Mouse (Mus musculus): ENCODE data around the gene Rundc3a. TPM values are rescaled to one million over a fixed set of nuclear protein-coding genes. Genes with fewer than 3 reads are reported as not detected.

Rundc3a gene
- polyA plus RNA-seq, 1 experiment from 2014 or later: 12.1 TPM

DNA sequence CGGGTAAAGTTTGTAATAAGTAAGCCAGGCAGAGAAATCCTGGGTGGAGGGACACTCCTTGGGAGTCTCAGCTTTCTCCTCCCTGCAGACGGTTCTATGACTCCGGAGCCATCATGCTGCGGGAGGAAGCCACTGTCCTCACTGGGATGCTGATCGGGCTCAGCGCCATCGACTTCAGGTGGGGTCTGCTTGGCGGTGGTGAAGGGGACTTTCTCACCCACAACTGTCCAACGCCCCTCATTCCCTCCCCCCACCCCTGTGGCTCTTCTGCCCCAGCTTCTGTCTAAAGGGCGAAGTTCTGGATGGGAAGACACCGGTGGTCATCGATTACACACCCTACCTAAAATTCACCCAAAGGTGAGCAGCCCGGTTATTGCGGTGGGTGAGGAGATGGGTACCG, 5.9 kb downstream of the Rundc3a start:
- H3K36me3 ChIP-seq (replicated peaks; ENCODE audit: control insufficient read depth, insufficient read depth, low read depth, low read length): peaks cover 9% of the 10 kb centered on the region
- H3K4me3 ChIP-seq (ENCODE audit: low read depth, low read length): no peak overlapping the region
- no peak overlapping the region for H3K4me2 ChIP-seq (ENCODE audit: low read depth, low read length)
- ATAC-seq (replicated peaks; ENCODE audit: insufficient number of reproducible peaks, low FRiP score, low TSS enrichment, low read depth) (no peak), DNase-seq (ENCODE audit: low spot score) (no peak)
- peaks cover 21% of the 10 kb centered on the region for H3K27me3 ChIP-seq (ENCODE audit: control insufficient read depth, insufficient read depth, low read length)
- 19% methylated on average over 15 of the region's 15 CpGs for WGBS
- H3K9ac ChIP-seq (replicated peaks; ENCODE audit: low read length): no peak overlapping the region
- H3K9me3 ChIP-seq (replicated peaks; ENCODE audit: control insufficient read depth, low read length): no peaks in the 10 kb centered on the region
- no peak overlapping the region for H3K27ac ChIP-seq (replicated peaks; ENCODE audit: low read depth, low read length)
- H3K4me1 ChIP-seq (ENCODE audit: control insufficient read depth, insufficient read depth, low read length): peaks cover 4% of the 10 kb centered on the region

DNA sequence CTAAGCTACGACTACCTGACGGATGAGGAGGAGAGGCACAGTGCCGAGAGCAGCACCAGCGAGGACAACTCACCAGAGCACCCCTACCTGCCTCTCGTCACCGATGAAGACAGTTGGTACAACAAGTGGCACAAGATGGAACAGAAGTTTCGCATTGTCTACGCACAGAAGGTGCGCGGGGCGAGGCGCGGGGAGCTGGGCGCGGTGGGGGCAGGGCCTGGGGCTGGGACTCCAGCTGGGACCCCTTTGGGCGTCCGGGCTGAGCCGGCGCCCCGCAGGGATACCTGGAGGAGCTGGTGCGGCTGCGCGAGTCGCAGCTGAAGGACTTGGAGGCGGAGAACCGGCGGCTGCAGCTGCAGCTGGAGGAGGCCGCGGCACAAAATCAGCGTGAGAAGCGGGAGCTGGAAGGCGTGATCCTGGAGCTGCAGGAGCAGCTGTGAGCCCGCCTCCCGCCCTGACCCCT, 6.4 kb downstream of the Rundc3a start:
- peaks cover 21% of the 10 kb centered on the region for H3K27me3 ChIP-seq (ENCODE audit: control insufficient read depth, insufficient read depth, low read length)

DNA sequence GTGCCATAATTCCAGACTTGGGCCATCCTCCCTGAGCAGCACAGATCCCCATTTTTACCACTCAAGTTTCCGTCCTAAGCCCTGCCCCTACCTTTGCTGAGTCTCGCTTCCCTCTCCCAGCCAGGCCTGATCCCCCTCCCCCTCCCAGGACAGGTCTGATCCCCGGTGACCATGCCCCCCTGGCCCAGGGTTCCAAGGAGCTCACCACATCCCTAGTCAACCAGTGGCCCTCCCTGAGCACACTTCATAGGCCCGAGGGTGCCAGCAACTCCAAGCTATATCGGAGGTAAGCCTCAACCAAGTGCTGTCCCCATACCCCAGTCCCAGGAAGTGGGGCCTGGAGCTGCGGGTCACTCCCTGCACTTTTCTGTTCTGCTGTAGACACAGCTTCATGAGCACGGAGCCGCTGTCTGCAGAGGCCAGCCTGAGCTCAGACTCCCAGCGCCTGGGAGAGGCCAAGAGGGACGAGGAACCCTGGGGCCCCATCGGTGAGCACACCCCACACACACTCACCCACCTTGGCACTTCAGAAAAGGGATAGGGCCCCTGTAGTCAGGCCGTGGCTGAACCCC, 7.4 kb downstream of the Rundc3a start:
- Histone ChIP-seq H3K4me1 (ENCODE audit: control insufficient read depth, insufficient read depth, low read length) (peaks cover 6% of the 10 kb centered on the region), H3K27ac (replicated peaks; ENCODE audit: low read depth, low read length) (no peak overlapping the region), H3K9me3 (replicated peaks; ENCODE audit: control insufficient read depth, low read length) (no peaks in the 10 kb centered on the region), H3K4me3 (ENCODE audit: low read depth, low read length) (no peak overlapping the region), H3K36me3 (replicated peaks; ENCODE audit: control insufficient read depth, insufficient read depth, low read depth, low read length) (peaks cover 9% of the 10 kb centered on the region), H3K9ac (replicated peaks; ENCODE audit: low read length) (no peak overlapping the region), H3K27me3 (ENCODE audit: control insufficient read depth, insufficient read depth, low read length) (peaks cover 21% of the 10 kb centered on the region), H3K4me2 (ENCODE audit: low read depth, low read length) (no peak overlapping the region)
- DNase-seq (ENCODE audit: low spot score) (no peak), ATAC-seq (replicated peaks; ENCODE audit: insufficient number of reproducible peaks, low FRiP score, low TSS enrichment, low read depth) (no peak)
- WGBS: 17% methylated on average over 12 of the region's 12 CpGs

More for the DNA sequence above, 6.4 kb downstream of the Rundc3a start:
- Histone ChIP-seq H3K4me3 (ENCODE audit: low read depth, low read length) (peak overlapping the region; percentile 23; the same call in 1 of the 2 replicates), H3K9ac (replicated peaks; ENCODE audit: low read length) (no peak overlapping the region; the same call in 1 of the 2 replicates), H3K27ac (replicated peaks; ENCODE audit: low read depth, low read length) (no peak overlapping the region), H3K9me3 (replicated peaks; ENCODE audit: control insufficient read depth, low read length) (no peaks in the 10 kb centered on the region), H3K4me1 (ENCODE audit: control insufficient read depth, insufficient read depth, low read length) (peaks cover 4% of the 10 kb centered on the region), H3K36me3 (replicated peaks; ENCODE audit: control insufficient read depth, insufficient read depth, low read depth, low read length) (peaks cover 9% of the 10 kb centered on the region), H3K4me2 (ENCODE audit: low read depth, low read length) (peak overlapping the region; percentile 60)
- ATAC-seq (replicated peaks; ENCODE audit: insufficient number of reproducible peaks, low FRiP score, low TSS enrichment, low read depth): no peak
- DNase-seq (ENCODE audit: low spot score): no peak
- WGBS: 2% methylated on average over 34 of the region's 34 CpGs

DNA sequence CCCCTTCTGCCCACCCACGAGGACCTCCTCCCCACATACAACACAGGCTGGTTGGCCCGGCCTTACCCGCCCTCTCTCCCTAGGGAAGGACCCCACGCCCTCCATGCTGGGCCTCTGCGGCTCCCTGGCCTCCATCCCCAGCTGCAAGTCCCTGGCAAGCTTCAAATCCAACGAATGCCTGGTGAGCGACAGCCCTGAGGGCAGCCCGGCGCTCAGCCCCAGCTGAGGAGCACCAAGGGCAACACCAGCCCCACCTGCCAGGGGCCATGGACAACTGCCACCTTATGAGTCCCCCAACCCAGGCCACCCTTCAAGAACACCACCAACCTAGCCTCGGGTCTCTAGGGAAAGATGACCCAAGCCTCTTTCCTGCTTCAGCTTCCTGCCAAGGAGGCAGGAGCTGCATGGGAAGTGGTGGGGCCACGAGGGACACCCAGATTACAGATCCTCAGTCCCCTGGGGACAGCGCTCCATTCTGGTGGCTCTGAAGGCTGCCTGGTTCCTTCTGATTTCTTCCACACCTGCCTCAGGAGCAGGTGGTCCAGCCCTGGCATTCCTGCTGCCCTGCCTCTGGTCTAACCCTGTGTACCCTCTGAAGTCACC, 8.8 kb downstream of the Rundc3a start:
- Histone ChIP-seq H3K4me3 (ENCODE audit: low read depth, low read length) (no peak overlapping the region), H3K9ac (replicated peaks; ENCODE audit: low read length) (no peak overlapping the region), H3K9me3 (replicated peaks; ENCODE audit: control insufficient read depth, low read length) (no peaks in the 10 kb centered on the region), H3K27ac (replicated peaks; ENCODE audit: low read depth, low read length) (no peak overlapping the region), H3K4me1 (ENCODE audit: control insufficient read depth, insufficient read depth, low read length) (peaks cover 9% of the 10 kb centered on the region), H3K36me3 (replicated peaks; ENCODE audit: control insufficient read depth, insufficient read depth, low read depth, low read length) (peaks cover 9% of the 10 kb centered on the region), H3K27me3 (ENCODE audit: control insufficient read depth, insufficient read depth, low read length) (peaks cover 21% of the 10 kb centered on the region), H3K4me2 (ENCODE audit: low read depth, low read length) (no peak overlapping the region)
- DNase-seq (ENCODE audit: low spot score) (no peak), ATAC-seq (replicated peaks; ENCODE audit: insufficient number of reproducible peaks, low FRiP score, low TSS enrichment, low read depth) (no peak)
- 55% methylated on average over 12 of the region's 12 CpGs for WGBS

DNA sequence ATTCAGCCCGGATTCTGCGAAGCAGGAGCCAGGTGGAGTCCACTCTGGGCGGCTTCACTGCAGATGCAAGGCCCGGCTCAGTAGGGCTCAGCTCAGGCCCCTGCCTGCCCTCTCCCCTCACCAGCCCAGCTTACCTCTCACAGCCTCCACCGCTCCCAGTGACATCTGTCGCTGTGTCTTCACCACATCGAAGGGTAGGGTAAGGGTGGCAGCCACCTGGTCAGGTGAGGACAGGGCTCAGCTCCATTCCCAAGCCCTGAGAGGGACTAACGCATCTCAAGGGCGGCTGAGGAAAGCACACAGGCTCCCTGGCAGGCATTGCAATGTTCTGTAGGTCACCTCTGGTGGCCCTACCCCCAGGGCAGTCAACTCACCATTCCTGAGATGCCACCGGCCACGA, 10.5 kb downstream of the Rundc3a start:
- H3K4me1 ChIP-seq (ENCODE audit: control insufficient read depth, insufficient read depth, low read length): peaks cover 9% of the 10 kb centered on the region
- no peak overlapping the region for H3K9ac ChIP-seq (replicated peaks; ENCODE audit: low read length)
- H3K4me3 ChIP-seq (ENCODE audit: low read depth, low read length): no peak overlapping the region
- peaks cover 9% of the 10 kb centered on the region for H3K36me3 ChIP-seq (replicated peaks; ENCODE audit: control insufficient read depth, insufficient read depth, low read depth, low read length)
- no peak for ATAC-seq (replicated peaks; ENCODE audit: insufficient number of reproducible peaks, low FRiP score, low TSS enrichment, low read depth)
- 93% methylated on average over 11 of the region's 11 CpGs for WGBS
- H3K9me3 ChIP-seq (replicated peaks; ENCODE audit: control insufficient read depth, low read length): no peaks in the 10 kb centered on the region
- DNase-seq (ENCODE audit: low spot score): no peak
- H3K27ac ChIP-seq (replicated peaks; ENCODE audit: low read depth, low read length): no peak overlapping the region
- peaks cover 16% of the 10 kb centered on the region for H3K27me3 ChIP-seq (ENCODE audit: control insufficient read depth, insufficient read depth, low read length)
- H3K4me2 ChIP-seq (ENCODE audit: low read depth, low read length): no peak overlapping the region

DNA sequence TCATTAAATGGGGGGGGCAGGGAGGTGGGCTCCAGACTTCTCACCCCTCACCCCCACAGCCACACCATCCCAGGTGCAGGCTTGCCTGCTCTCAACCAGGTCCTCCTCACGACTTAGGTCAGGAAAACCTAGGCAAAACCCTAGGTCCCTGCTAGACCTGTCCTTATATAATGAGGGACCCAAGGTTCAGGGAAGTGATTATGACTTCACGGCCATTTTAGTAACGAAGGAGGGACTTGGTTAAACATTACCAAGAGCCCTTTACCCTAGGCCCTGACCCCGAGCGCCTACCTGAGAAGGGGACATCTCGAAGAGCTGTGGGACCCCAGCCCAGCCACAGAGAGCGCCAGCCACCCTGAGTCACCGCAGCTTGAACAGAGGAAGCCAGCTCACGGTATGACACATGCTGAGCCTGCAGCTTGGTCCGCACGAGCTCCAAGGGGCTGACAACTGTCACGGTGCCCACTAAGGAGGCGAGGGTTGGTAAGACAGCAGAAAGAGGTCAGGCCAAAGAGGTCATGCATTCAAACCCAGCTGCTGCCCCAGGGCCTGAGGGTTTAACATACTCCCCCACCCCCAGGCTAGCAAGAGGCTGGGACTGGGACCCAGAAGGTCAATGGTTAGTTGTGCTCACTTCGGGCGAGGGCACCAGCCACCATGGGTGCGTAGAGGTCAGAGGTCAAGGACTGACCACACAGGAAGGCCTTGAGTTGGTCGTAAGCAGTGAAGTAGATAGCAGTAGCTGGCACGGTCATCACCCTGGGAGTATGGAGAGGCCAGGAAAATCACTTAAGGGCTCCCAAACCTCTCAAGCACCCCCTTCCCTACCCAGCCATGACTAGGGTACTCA, 11.2 kb downstream of the Rundc3a start:
- peaks cover 9% of the 10 kb centered on the region for H3K36me3 ChIP-seq (replicated peaks; ENCODE audit: control insufficient read depth, insufficient read depth, low read depth, low read length)
- peaks cover 12% of the 10 kb centered on the region for H3K27me3 ChIP-seq (ENCODE audit: control insufficient read depth, insufficient read depth, low read length)
- no peak overlapping the region for H3K4me3 ChIP-seq (ENCODE audit: low read depth, low read length)
- H3K4me2 ChIP-seq (ENCODE audit: low read depth, low read length): no peak overlapping the region
- ATAC-seq (replicated peaks; ENCODE audit: insufficient number of reproducible peaks, low FRiP score, low TSS enrichment, low read depth) (no peak), DNase-seq (ENCODE audit: low spot score) (no peak)
- peaks cover 9% of the 10 kb centered on the region for H3K4me1 ChIP-seq (ENCODE audit: control insufficient read depth, insufficient read depth, low read length)
- no peak overlapping the region for H3K9ac ChIP-seq (replicated peaks; ENCODE audit: low read length)
- H3K27ac ChIP-seq (replicated peaks; ENCODE audit: low read depth, low read length): no peak overlapping the region
- no peaks in the 10 kb centered on the region for H3K9me3 ChIP-seq (replicated peaks; ENCODE audit: control insufficient read depth, low read length)
- 74% methylated on average over 18 of the region's 18 CpGs for WGBS

DNA sequence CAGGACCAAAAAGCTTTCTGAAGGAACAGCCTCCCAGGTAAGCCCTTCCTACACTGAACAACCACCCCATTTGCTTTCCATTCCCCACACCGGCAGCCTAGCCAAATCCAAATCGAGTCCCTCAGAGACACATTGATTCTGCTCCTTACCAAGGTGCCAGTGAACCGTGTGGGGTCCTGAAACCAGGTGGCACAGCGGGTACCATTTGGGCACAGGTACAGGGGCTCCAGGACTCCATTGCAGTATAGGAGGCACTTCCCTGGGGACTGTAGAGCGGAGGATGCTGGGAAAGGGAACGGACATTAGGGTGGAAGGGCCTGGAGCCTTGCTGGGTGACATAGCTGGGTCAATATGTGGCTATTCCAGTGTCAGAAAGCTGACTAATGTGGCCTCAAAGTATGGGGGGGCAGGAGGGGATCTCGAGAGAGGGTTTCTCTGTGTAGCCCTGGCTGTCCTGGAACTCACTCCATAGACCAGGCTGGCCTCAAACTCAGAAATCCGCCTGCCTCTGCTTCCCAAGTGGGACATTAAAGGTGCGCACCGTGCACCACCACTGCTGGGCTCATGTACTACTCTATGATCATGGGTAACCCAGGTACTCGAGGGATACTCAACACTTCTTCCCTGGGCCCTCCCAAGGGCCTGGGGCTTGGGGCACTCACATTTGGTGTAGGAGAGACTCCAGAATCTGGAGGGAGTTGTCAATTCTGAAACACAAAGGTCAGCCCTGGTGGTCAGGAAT, 12.5 kb downstream of the Rundc3a start:
- Histone ChIP-seq H3K36me3 (replicated peaks; ENCODE audit: control insufficient read depth, insufficient read depth, low read depth, low read length) (peaks cover 9% of the 10 kb centered on the region), H3K4me1 (ENCODE audit: control insufficient read depth, insufficient read depth, low read length) (0 out of 2 replicates have a peak, but pooled peaks cover 5% of the 10 kb centered on the region), H3K9me3 (replicated peaks; ENCODE audit: control insufficient read depth, low read length) (no peaks in the 10 kb centered on the region), H3K4me2 (ENCODE audit: low read depth, low read length) (peak overlapping the region; percentile 75; the same call in 1 of the 2 replicates), H3K9ac (replicated peaks; ENCODE audit: low read length) (no peak overlapping the region; the same call in 1 of the 2 replicates), H3K27me3 (ENCODE audit: control insufficient read depth, insufficient read depth, low read length) (no peaks in the 10 kb centered on the region), H3K27ac (replicated peaks; ENCODE audit: low read depth, low read length) (no peak overlapping the region), H3K4me3 (ENCODE audit: low read depth, low read length) (no peak overlapping the region)
- WGBS: 81% methylated on average over 11 of the region's 11 CpGs
- DNase-seq (ENCODE audit: low spot score) (no peak), ATAC-seq (replicated peaks; ENCODE audit: insufficient number of reproducible peaks, low FRiP score, low TSS enrichment, low read depth) (no peak)

All from embryonic facial prominence, embryonic 11.5 days (tissue).